Mouse (Mus musculus) gonadal fat pad, adult 2 months (tissue): ENCODE measurements around the gene Ndufb10. TPM values are rescaled to one million over a fixed set of nuclear protein-coding genes. Genes with fewer than 3 reads are reported as not detected.
"Not testable (repeated sequence)": the region's sequence is repeated elsewhere in the genome, so short reads cannot be mapped to it uniquely, and the experiment has no call there.

Experiments used
- DNase-seq: peaks from one replicate; pipeline ENCODE4 v3.0.0-alpha.2; 2012; ENCODE audit warnings: low read depth
- polyA plus RNA-seq: library from polyadenylated mRNA; depleted of rRNA; stranded (reverse); fragments of >200 nt; gene quantifications from 2 replicates; pipeline ENCODE4 v1.2.3, GENCODE M21; 2012

The Ndufb10 gene
- polyA plus RNA-seq, 1 experiment, result 370 TPM

DNA sequence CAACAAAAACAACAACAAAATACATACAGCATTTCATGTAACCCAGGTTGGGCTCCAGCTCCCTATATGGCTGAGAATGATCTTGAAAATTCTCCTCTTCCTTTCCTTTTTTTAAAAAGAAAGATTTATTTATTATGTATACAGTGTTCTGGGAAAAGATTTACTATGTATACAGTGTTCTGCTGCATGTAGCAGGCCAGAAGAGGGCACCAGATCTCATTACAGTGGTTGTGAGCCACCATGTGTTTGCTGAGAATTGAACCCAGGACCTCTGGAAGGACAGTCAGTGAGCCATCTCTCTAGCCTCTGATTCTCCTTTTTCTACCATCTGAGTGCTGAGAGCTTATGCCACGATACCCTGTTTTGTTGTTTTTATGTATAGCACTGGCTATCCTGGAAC, 10.2 kb upstream of the Ndufb10 start:
- DNase-seq, result no peak

DNA sequence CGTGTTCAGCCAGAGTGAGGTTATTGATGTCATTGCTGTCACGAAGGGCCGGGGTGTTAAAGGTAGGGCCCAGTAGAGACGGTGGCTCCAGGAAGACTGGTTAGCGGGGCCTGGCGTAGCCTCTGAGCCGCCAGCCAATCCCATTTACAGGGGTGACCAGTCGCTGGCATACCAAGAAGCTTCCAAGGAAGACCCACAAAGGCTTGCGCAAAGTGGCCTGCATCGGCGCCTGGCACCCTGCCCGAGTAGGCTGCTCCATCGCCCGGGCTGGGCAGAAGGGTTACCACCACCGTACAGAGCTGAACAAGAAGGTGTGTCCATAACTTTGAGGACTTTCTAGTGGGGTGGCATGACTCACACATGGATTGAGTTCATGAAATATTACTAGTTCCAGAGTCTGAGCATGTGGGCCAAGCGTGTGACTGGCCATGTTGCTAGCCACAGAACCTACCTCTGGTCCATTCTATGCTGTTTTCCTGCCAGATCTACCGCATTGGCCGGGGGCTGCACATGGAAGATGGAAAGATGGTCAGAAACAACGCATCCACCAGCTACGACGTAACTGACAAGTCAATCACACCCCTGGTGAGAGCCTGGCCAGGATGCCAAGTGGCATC, 9.3 kb upstream of the Ndufb10 start:
- no peak for DNase-seq

DNA sequence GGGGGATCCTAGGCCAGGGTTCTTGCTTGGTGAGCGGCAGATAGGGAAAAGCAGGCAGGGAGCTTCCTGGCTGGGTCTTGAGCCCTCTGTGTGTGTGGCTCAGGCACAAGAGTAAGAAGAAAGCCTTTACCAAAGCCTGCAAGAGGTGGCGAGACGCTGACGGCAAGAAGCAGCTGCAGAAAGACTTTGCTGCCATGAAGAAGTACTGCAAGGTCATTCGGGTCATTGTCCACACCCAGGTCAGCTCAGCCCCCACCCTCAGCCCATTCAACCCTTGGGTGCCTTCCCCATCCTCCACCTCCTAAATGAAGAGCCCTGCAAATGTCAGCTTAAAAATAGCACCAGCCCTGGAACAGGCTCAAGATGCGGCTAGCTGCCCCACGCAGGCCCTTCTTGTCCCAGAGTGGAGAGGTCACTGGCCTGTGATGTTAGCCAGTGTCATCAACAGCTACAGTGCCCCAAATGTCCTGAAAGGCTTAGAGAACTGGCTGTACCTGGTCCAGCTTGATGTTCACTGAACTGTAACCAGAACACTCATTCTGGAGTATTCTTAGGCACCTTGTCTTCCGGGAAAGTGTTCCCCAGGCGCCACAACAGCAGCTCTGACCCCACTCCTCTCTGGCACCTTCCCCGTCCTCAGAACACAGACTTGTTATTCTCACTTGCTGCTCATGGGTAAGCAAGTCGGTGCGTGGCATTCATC, 8.1 kb upstream of the Ndufb10 start:
- DNase-seq, result no peak

- no peak for DNase-seq
Observed at GRCm38 (mm10) chr17:24730787-24731186, 6.5 kb upstream of the Ndufb10 start.

- no peak for DNase-seq
Observed at GRCm38 (mm10) chr17:24729067-24729466, 4.8 kb upstream of the Ndufb10 start.

GRCm38 (mm10) chr17:24728184-24728583, 3.9 kb upstream of the Ndufb10 start:
- DNase-seq, result no peak

GRCm38 (mm10) chr17:24727618-24728017, 3.3 kb upstream of the Ndufb10 start, which contains the start of gene Rpl3l:
Gene Rpl3l (plus strand): TSS chr17:24727820.
- DNase-seq, result no peak

GRCm38 (mm10) chr17:24725637-24726390, 1.5 kb upstream of the Ndufb10 start:
- no peak for DNase-seq

DNA sequence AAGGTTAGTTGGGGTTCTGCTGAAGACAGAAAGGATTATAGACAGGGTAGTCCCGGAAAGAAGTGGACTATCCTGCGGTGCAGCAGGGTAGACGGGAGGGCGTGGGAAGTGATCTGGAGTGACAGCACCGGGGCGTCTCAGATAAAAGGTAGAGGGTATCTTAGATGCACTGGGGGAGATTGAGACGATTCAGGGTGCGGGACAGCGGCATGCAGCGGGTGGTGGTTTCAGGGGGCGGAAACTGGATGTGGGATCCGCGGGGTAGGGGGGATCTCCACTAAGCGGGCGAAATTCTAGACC, 447 bp downstream of the Ndufb10 start:
- no peak for DNase-seq

- DNase-seq, result no peak
Observed at GRCm38 (mm10) chr17:24723122-24723880, 977 bp downstream of the Ndufb10 start.

DNA sequence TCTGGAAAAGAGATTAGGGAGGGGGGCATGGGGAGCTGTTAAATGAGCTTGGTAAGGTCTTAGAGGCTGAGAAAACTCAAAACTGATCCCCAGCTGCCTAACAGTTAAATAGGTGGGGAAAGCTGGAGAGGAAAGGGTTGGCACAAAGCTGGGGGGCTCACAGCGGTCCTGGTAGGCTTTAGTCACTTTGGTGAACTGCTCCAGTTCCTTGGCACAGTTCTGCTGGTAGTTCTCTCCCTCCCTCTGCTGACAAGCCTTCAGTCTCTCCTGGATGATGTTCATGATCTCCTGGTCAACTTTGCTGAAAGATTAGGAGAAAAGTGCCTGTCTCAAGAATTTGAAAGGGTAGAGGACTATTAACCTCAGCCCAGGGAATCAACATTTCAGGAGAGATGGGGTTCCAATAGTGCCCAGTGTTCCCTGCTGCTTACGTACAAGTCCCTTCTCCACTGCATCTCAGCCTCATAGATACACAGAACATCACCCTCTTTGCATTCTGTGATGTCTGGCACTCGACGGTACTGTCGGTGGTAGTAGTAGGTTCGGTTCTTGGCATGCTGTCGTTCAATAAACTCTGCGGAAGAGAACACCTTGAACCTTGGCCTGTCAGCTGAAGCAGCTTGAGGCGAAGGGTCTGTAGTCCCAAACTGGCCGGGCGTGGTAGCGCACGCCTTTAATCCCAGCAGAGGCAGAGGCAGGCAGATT, 1.9 kb downstream of the Ndufb10 start:
- no peak for DNase-seq

DNA sequence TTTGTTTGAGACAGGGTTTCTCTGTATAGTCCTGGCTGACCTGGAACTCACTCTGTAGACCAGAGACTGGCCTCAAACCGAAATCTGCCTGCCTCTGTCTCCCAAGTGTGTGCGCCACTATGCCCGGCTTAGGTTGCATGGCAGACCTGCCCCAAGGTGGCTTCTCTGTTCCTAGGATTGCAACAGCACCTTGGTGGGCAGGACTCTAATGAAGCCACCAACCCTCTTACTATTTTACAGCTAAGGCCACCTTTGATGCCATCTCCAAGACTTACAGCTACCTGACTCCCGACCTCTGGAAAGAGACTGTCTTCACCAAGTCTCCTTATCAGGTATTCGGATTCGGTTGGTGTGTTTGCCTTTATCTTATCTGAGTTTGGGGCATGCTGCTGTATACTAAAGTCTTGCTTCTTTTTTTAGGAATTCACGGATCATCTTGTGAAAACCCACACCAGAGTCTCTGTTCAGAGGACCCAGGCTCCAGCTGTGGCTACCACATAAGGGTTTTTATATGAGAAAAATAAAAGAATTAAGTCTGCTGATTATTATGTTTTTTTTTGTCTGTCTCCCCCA, 2.8 kb downstream of the Ndufb10 start:
- not testable (repeated sequence) for DNase-seq

- DNase-seq, result not testable (repeated sequence)
Observed at GRCm38 (mm10) chr17:24720616-24721015, 3.7 kb downstream of the Ndufb10 start.

DNA sequence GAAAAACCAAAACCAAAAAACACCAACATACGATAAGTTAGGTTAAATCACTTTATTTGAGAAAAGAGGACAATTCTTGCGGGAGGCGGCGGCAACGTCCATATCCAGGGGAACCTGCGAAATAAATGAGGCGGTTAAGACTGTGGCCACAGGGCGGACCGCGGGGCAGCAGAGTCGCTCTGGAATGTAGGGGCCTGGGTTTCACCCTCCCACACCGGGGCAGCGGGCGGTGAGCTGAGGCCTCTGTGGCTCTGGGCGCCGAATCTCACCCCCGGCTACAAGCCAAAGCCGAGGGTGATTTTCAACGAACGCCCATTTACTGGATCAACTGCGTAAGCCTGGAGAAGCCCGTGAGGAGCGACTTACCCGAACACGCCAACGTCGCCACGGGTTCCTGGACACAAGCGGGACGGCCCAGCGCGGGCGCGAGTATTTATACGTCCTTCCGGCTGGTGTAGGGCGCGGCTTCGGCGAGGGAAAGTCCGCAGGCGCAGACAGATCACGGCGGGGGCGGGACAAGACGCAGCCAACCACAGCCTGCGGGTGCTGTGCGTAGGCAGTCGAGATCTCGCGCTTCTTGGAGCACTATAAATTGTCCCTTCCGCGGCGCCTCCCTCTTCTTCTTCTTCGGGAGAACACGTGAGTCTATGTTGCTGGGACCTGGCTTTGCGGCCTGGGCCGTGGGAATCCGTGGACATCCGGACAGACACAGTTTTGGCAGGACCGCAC, 4.6 kb downstream of the Ndufb10 start:
- no peak for DNase-seq

DNA sequence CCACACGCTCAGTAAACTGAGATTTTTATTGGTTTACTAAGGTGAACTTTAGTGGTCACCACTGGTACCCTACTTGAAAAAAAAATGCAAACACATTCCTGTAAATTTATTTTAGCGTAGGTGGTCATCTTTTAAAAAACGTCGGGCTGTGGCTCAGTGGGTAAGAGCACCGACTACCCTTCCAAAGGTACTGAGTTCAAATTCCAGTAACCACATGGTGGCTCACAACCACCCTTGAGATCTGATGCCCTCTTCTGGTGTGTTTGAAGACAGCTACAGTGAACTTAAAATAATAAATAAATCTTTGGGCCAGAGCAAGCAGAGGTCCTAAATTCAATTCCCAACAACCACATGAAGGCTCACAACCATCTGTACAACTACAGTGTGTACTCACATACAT, 5.3 kb downstream of the Ndufb10 start:
- DNase-seq, result not testable (repeated sequence)

- no peak for DNase-seq
Observed at GRCm38 (mm10) chr17:24717943-24718342, 6.3 kb downstream of the Ndufb10 start, which contains the start of the genes Rnf151 and Rps2. Gene Rnf151 (minus strand): TSS chr17:24718063. Gene Rps2 (plus strand): TSS chr17:24718116.

- no peak for DNase-seq
Observed at GRCm38 (mm10) chr17:24716166-24716682, 8.1 kb downstream of the Ndufb10 start.

- no peak for DNase-seq
Observed at GRCm38 (mm10) chr17:24715556-24715955, 8.7 kb downstream of the Ndufb10 start.

DNA sequence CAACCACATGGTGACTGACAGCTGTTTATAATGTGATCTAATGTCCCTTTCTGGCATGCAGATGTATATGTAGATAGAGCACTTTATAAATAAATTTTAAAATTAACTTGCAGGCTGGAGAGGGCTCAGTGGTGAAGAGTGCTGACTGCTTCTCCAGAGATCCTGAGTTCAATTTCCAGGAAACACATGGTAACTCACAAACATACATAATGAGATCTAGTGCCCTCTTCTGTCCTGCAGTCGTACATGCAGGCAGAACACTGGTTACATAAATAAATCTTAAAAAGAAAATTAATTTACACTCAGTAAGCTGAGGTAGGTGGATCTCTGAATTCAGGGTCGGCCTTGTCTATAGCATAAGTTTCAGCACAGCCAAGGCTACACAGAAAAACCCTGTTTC, 15.6 kb downstream of the Ndufb10 start:
- no peak for DNase-seq

DNA sequence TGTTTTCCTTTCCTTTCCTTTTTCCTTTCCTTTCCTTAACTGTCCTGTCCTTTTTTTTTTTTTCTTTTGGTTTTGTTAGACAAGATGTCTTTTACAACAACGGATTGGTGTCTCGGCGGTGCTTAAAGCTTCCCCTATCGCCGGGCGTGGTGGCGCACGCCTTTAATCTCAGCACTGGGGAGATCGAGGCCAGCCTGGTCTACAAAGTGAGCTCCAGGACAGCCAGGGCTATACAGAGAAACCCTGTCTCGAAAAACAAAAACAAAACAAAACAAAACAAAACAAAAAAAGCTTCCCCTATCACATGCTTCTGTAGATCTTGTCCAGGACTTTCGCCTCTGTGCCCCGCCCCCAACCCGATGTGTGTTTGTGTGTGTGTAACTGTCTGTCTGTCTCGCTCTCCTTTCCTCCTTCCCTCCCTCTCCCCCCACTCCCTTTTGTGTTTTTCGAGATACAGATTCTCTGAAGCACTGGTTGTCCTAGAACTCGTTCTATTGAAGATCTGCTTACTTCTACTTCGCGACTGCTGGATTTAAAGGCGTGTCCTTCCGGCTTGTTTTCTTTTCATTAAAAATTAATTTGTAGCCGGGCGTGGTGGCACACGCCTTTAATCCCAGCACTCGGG, 16.4 kb downstream of the Ndufb10 start:
- DNase-seq, result no peak
